Mouse (Mus musculus): ENCODE data around the gene Fastkd3. TPM values are rescaled to one million over a fixed set of nuclear protein-coding genes. Genes with fewer than 3 reads are reported as not detected.

The Fastkd3 gene
- total and polyA plus RNA-seq, 2 experiments from 2014 or later, result 10.7 to 18.5 TPM

- Histone ChIP-seq H3K4me3 (ENCODE audit: low read depth, low read length) (no peak overlapping the region), H3K9me3 (ENCODE audit: low read length) (no peaks in the 10 kb centered on the region), H3K27me3 (ENCODE audit: insufficient read depth, low read length) (no peaks in the 10 kb centered on the region), H3K4me2 (ENCODE audit: low read depth, low read length, poor library complexity, severe bottlenecking) (no peak overlapping the region), H3K36me3 (ENCODE audit: insufficient read depth, low read length) (peaks cover 41% of the 10 kb centered on the region), H3K9ac (replicated peaks; ENCODE audit: low read length, poor library complexity, severe bottlenecking) (no peak overlapping the region), H3K27ac (ENCODE audit: low read depth, low read length) (no peak overlapping the region), H3K4me1 (ENCODE audit: insufficient read depth, low read length) (no peaks in the 10 kb centered on the region; the same call in 1 of the 2 replicates)
- DNase-seq (ENCODE audit: low spot score) (no peak), ATAC-seq (ENCODE audit: low FRiP score) (no peak)
- 92% methylated on average over 11 of the region's 11 CpGs for WGBS
- TF ChIP-seq CTCF (IDR thresholded peaks at IDR 0.05), result no peak
Observed at GRCm38 (mm10) chr13:68583961-68584360, 1.9 kb downstream of the Fastkd3 start.

DNA sequence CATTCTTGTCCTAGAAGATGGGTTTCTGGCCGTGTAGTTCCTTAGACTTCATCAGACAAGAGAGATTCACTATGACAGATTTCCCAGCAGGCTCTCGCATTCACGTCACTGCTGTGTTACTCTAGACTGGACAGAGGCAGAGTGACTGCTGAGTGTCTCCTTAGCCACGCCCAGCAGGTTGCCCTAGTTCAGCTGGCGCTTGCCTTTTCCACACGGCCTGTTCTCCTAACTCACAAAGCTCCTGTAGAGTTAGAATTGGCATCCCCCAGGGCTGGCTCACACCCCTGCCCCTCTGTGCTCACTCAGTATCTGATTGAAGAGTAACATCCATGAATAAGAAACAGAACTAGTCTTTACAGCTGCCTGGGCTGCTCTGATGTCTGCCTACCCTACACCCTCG lies 3.4 kb downstream of the Fastkd3 start:
- no peak overlapping the region for H3K27ac ChIP-seq (ENCODE audit: low read depth, low read length)
- peaks cover 41% of the 10 kb centered on the region for H3K36me3 ChIP-seq (ENCODE audit: insufficient read depth, low read length)

DNA sequence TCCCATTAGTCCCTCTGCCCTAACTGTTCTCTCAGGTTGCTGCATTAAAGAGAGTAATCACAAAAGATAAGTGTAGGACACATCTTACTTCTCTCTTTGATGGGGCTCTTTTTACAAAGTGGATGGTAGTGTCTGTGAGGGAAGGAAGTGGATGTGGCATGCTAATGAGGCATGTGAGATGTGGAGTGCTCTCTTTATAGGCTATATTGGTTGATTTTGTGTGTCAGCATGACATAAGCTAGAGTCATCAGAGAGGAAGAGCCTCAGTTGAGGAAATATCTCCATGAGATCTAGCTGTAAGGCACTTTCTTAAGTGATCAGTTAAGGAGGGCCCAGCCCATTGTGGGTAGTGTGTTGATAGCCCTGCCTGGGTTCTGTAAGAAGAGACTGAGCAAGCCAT lies 6.3 kb downstream of the Fastkd3 start:
- DNase-seq (ENCODE audit: low spot score) (no peak), ATAC-seq (ENCODE audit: low FRiP score) (no peak)
- Histone ChIP-seq H3K9me3 (ENCODE audit: low read length) (no peaks in the 10 kb centered on the region), H3K4me2 (ENCODE audit: low read depth, low read length, poor library complexity, severe bottlenecking) (no peak overlapping the region), H3K36me3 (ENCODE audit: insufficient read depth, low read length) (peaks cover 56% of the 10 kb centered on the region), H3K27ac (ENCODE audit: low read depth, low read length) (no peak overlapping the region), H3K4me1 (ENCODE audit: insufficient read depth, low read length) (no peaks in the 10 kb centered on the region), H3K4me3 (ENCODE audit: low read depth, low read length) (no peak overlapping the region), H3K27me3 (ENCODE audit: insufficient read depth, low read length) (no peaks in the 10 kb centered on the region), H3K9ac (replicated peaks; ENCODE audit: low read length, poor library complexity, severe bottlenecking) (no peak overlapping the region)
- no peak for TF ChIP-seq CTCF (IDR thresholded peaks at IDR 0.05)

More for the DNA sequence above, 3.4 kb downstream of the Fastkd3 start:
- TF ChIP-seq CTCF (IDR thresholded peaks at IDR 0.05), result no peak
- DNase-seq (ENCODE audit: low spot score), result no peak
- no peak overlapping the region for H3K4me3 ChIP-seq (ENCODE audit: low read depth, low read length)
- H3K9me3 ChIP-seq (ENCODE audit: low read length), result no peaks in the 10 kb centered on the region
- no peak for ATAC-seq (ENCODE audit: low FRiP score)
- no peaks in the 10 kb centered on the region for H3K27me3 ChIP-seq (ENCODE audit: insufficient read depth, low read length)
- 82% methylated on average over 7 of the region's 7 CpGs for WGBS
- no peaks in the 10 kb centered on the region; the same call in 1 of the 2 replicates for H3K4me1 ChIP-seq (ENCODE audit: insufficient read depth, low read length)
- no peak overlapping the region for H3K4me2 ChIP-seq (ENCODE audit: low read depth, low read length, poor library complexity, severe bottlenecking)
- H3K9ac ChIP-seq (replicated peaks; ENCODE audit: low read length, poor library complexity, severe bottlenecking), result no peak overlapping the region

DNA sequence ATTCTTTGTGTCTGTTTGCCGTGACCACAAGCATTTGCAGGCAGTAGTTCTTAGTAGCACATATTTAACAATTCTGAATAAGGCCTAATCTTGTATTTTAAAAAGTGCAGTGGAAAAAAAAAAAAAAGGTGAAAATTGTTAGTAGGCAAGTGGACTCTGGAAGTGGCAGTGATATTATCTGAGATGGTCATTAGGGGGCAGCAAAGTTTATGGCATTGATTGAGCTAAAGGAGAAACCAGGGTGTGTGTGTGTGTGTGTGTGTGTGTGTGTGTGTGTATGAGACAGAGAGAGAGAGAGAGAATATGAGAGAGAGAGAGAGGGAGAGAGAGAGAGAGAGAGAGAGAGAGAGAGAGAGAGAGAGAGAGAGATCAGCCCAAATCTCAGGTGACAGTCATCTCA lies 11.8 kb downstream of the Fastkd3 start:
- Histone ChIP-seq H3K4me2 (ENCODE audit: low read depth, low read length, poor library complexity, severe bottlenecking) (no peak overlapping the region), H3K9ac (replicated peaks; ENCODE audit: low read length, poor library complexity, severe bottlenecking) (no peak overlapping the region), H3K27ac (ENCODE audit: low read depth, low read length) (no peak overlapping the region), H3K4me3 (ENCODE audit: low read depth, low read length) (no peak overlapping the region), H3K9me3 (ENCODE audit: low read length) (no peaks in the 10 kb centered on the region), H3K27me3 (ENCODE audit: insufficient read depth, low read length) (no peaks in the 10 kb centered on the region), H3K36me3 (ENCODE audit: insufficient read depth, low read length) (peaks cover 19% of the 10 kb centered on the region), H3K4me1 (ENCODE audit: insufficient read depth, low read length) (no peaks in the 10 kb centered on the region)
- DNase-seq (ENCODE audit: low spot score), result peak; percentile 84
- 77% methylated on average over 1 of the region's 1 CpGs for WGBS
- no peak; the same call in 1 of the 2 replicates for ATAC-seq (ENCODE audit: low FRiP score)
- TF ChIP-seq CTCF (IDR thresholded peaks at IDR 0.05), result peak; percentile 72

DNA sequence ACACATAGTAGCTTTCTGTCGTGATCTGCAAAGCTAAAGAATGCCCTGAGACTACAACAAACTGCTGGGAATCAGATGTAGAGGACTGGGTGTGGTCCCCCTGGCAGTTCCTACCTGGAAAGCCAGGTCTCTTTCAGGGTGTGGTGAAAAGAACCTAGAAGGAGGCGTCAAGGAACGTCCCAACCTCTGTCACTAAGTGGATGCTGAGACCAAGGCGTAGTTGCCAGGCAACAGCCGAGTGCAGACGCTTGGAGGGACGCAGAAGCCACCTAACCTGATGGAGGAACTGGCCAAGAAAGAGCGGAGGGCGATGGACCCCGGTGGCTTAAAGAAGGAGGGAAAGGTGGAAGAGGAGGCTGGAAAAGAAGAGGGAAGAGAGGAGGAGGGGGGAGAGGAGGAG lies 15.2 kb downstream of the Fastkd3 start, which contains the start of gene 1700001L19Rik:
1700001L19Rik (plus strand) TSS at position 223 of the 400 bp plus-strand sequence.
- H3K27me3 ChIP-seq (ENCODE audit: insufficient read depth, low read length), result no peaks in the 10 kb centered on the region
- peak; percentile 50 for DNase-seq (ENCODE audit: low spot score)
- WGBS, result 10% methylated on average over 9 of the region's 10 CpGs
- H3K4me2 ChIP-seq (ENCODE audit: low read depth, low read length, poor library complexity, severe bottlenecking), result peak within 1 kb of the TSS; percentile 47
- H3K27ac ChIP-seq (ENCODE audit: low read depth, low read length), result no peak within 1 kb of the TSS
- H3K9me3 ChIP-seq (ENCODE audit: low read length), result no peaks in the 10 kb centered on the region
- peaks cover 3% of the 10 kb centered on the region; the same call in 1 of the 2 replicates for H3K4me1 ChIP-seq (ENCODE audit: insufficient read depth, low read length)
- peaks cover 4% of the 10 kb centered on the region; the same call in 1 of the 2 replicates for H3K36me3 ChIP-seq (ENCODE audit: insufficient read depth, low read length)
- TF ChIP-seq CTCF (IDR thresholded peaks at IDR 0.05), result no peak
- peak within 1 kb of the TSS; percentile 29 for H3K4me3 ChIP-seq (ENCODE audit: low read depth, low read length)
- peak; percentile 42; the same call in 1 of the 2 replicates for ATAC-seq (ENCODE audit: low FRiP score)
- H3K9ac ChIP-seq (replicated peaks; ENCODE audit: low read length, poor library complexity, severe bottlenecking), result peak within 1 kb of the TSS; percentile 34; the same call in 1 of the 2 replicates

DNA sequence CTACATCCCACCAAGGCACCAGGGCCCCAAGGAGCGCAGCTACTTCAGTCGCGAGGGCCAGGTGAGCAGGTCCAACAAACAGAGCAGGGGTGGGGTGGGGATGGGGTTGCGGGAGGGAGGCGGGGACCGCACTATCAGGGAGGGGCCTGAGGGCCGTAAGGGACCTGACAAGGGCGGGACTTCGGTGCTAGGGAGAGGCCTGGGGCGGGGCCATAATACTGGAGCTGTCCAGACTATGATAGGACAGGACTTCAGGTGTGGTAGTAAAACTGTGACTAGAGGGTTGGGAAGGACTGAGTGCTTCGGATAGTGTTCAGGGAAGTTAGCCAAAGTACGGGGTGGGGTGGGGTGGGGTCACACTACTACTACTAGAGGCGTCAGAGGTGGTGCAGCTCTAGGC lies 15.6 kb downstream of the Fastkd3 start:
- no peaks in the 10 kb centered on the region for H3K9me3 ChIP-seq (ENCODE audit: low read length)
- H3K27ac ChIP-seq (ENCODE audit: low read depth, low read length), result no peak overlapping the region
- peak; percentile 31; the same call in 1 of the 2 replicates for ATAC-seq (ENCODE audit: low FRiP score)
- peaks cover 3% of the 10 kb centered on the region; the same call in 1 of the 2 replicates for H3K4me1 ChIP-seq (ENCODE audit: insufficient read depth, low read length)
- peak overlapping the region; percentile 47 for H3K4me2 ChIP-seq (ENCODE audit: low read depth, low read length, poor library complexity, severe bottlenecking)
- WGBS, result 18% methylated on average over 13 of the region's 13 CpGs
- H3K27me3 ChIP-seq (ENCODE audit: insufficient read depth, low read length), result no peaks in the 10 kb centered on the region
- DNase-seq (ENCODE audit: low spot score), result no peak
- H3K36me3 ChIP-seq (ENCODE audit: insufficient read depth, low read length), result peaks cover 4% of the 10 kb centered on the region; the same call in 1 of the 2 replicates
- no peak for TF ChIP-seq CTCF (IDR thresholded peaks at IDR 0.05)
- peak overlapping the region; percentile 34; the same call in 1 of the 2 replicates for H3K9ac ChIP-seq (replicated peaks; ENCODE audit: low read length, poor library complexity, severe bottlenecking)
- H3K4me3 ChIP-seq (ENCODE audit: low read depth, low read length), result peak overlapping the region; percentile 29
